20 mouse cellular contexts compared by ENCODE assay signal in genomic region chr7:105740089-105740795, GRCm38 (mm10). TPM values are rescaled to one million over a fixed set of nuclear protein-coding genes. Genes with fewer than 3 reads are reported as not detected.
DNase-seq lines count a peak whose midpoint lies in the region; ATAC-seq and TF ChIP-seq lines count a peak whose summit lies in the region.
"Had no signal": no experiment of that assay in that cellular context is flagged by ENCODE, and none has a peak within 500 bp of the region (broad histone marks: within the 10 kb centered on the region; RNA-seq: fewer than 3 reads in every experiment).

No protein-coding gene starts in this region.

- no peak for ATAC-seq in heart, postnatal 0 days (ENCODE audit: insufficient read depth, low read depth)
- ATAC-seq in megakaryocyte, adult 5-6 weeks (ENCODE audit: poor library complexity, severe bottlenecking), result no peak
- no peak for ATAC-seq in stomach, embryonic 16.5 days (ENCODE audit: insufficient read depth, low FRiP score)
- ATAC-seq: forebrain, postnatal 0 days had no signal

- H3K4me2 ChIP-seq in heart, postnatal 0 days (ENCODE audit: low read depth, low read length), result no peak overlapping the region
- H3K4me2 ChIP-seq in stomach, embryonic 16.5 days (ENCODE audit: low read depth, low read length), result no peak overlapping the region
- H3K4me2 ChIP-seq: embryonic facial prominence, embryonic 13.5 days; hindbrain, embryonic 12.5 days; lung, embryonic 15.5 days; midbrain, embryonic 12.5 days had no signal

- peak overlapping the region; percentile 23; the same call in 1 of the 2 replicates for H3K9ac ChIP-seq in heart, postnatal 0 days (replicated peaks; ENCODE audit: low read depth, low read length)
- peak overlapping the region; percentile 31; the same call in 1 of the 2 replicates for H3K9ac ChIP-seq in stomach, embryonic 16.5 days (ENCODE audit: low read length)
- H3K9ac ChIP-seq: embryonic facial prominence, embryonic 13.5 days; forebrain, postnatal 0 days; hindbrain, embryonic 12.5 days; limb, embryonic 15.5 days; lung, embryonic 15.5 days; midbrain, embryonic 12.5 days; neural tube, embryonic 13.5 days had no signal

- DNase-seq in gastrocnemius, postnatal 10 days, result peak; percentile 3
- no peak for DNase-seq in gastrocnemius, adult 18-20 months (ENCODE audit: low spot score)
- no peak for DNase-seq in heart, postnatal 0 days (ENCODE audit: low spot score)
- DNase-seq in heart, adult 9 months (ENCODE audit: low spot score in 2 of 2), result no peak
- no peak for DNase-seq in thymus, postnatal 10 days (ENCODE audit: low spot score in 2 of 2)
- DNase-seq: cerebellum, adult 9-10 months; forebrain, postnatal 0 days; kidney, adult 9 months; lung, postnatal 4 days; right cerebral cortex, adult 18-20 months; thymus, postnatal 36 days had no signal

- peak overlapping the region; percentile 91 for H3K27ac ChIP-seq in heart, postnatal 0 days (ENCODE audit: low read depth)
- peak overlapping the region; percentile 68 for H3K27ac ChIP-seq in stomach, embryonic 16.5 days (ENCODE audit: low read length)
- H3K27ac ChIP-seq: hindbrain, embryonic 12.5 days; midbrain, embryonic 12.5 days; neural tube, embryonic 13.5 days had no signal

- TF ChIP-seq CTCF in heart, postnatal 0 days (IDR thresholded peaks at IDR 0.05; ENCODE audit: low read depth), result no peak

- 89% methylated on average over 13 of the region's 13 CpGs for WGBS in heart, postnatal 0 days
- 87% methylated on average over 13 of the region's 13 CpGs for WGBS in stomach, embryonic 16.5 days

- H3K27me3 ChIP-seq in heart, postnatal 0 days (ENCODE audit: control insufficient read depth, insufficient read depth, low read length), result no peaks in the 10 kb centered on the region
- no peaks in the 10 kb centered on the region for H3K27me3 ChIP-seq in megakaryocyte, embryonic 14.5 days (replicated peaks)
- H3K27me3 ChIP-seq in stomach, embryonic 16.5 days (ENCODE audit: control insufficient read depth, insufficient read depth, low read length), result no peaks in the 10 kb centered on the region
- H3K27me3 ChIP-seq: embryonic facial prominence, embryonic 13.5 days; hindbrain, embryonic 12.5 days; limb, embryonic 15.5 days; lung, embryonic 15.5 days; midbrain, embryonic 12.5 days; neural tube, embryonic 13.5 days had no signal

- H3K4me1 ChIP-seq in heart, postnatal 0 days (ENCODE audit: control insufficient read depth, insufficient read depth), result peaks cover 20% of the 10 kb centered on the region
- peaks cover 64% of the 10 kb centered on the region for H3K4me1 ChIP-seq in megakaryocyte, embryonic 14.5 days
- H3K4me1 ChIP-seq in stomach, embryonic 16.5 days (ENCODE audit: control insufficient read depth, insufficient read depth, low read length), result peaks cover 31% of the 10 kb centered on the region

- no peak for TF ChIP-seq EP300 in heart, postnatal 0 days (IDR thresholded peaks at IDR 0.05; ENCODE audit: low read depth)

- peaks cover 38% of the 10 kb centered on the region for H3K36me3 ChIP-seq in heart, postnatal 0 days (replicated peaks; ENCODE audit: control insufficient read depth, insufficient read depth, low read length)
- peaks cover 55% of the 10 kb centered on the region for H3K36me3 ChIP-seq in megakaryocyte, embryonic 14.5 days (replicated peaks; ENCODE audit: low read length)
- peaks cover 14% of the 10 kb centered on the region for H3K36me3 ChIP-seq in stomach, embryonic 16.5 days (ENCODE audit: control insufficient read depth, insufficient read depth, low read length)

- H3K4me3 ChIP-seq in heart, postnatal 0 days (ENCODE audit: low read depth, low read length), result no peak overlapping the region
- peak overlapping the region; percentile 91 for H3K4me3 ChIP-seq in megakaryocyte, embryonic 14.5 days (replicated peaks)
- H3K4me3 ChIP-seq in stomach, embryonic 16.5 days (replicated peaks; ENCODE audit: low read length), result no peak overlapping the region
- H3K4me3 ChIP-seq: embryonic facial prominence, embryonic 13.5 days; hindbrain, embryonic 12.5 days; limb, embryonic 15.5 days; lung, embryonic 15.5 days; midbrain, embryonic 12.5 days; neural tube, embryonic 13.5 days had no signal

- no peaks in the 10 kb centered on the region for H3K9me3 ChIP-seq in heart, postnatal 0 days (replicated peaks; ENCODE audit: control insufficient read depth, low read length)
- H3K9me3 ChIP-seq in megakaryocyte, embryonic 14.5 days, result no peaks in the 10 kb centered on the region
- no peaks in the 10 kb centered on the region for H3K9me3 ChIP-seq in stomach, embryonic 16.5 days (replicated peaks; ENCODE audit: control insufficient read depth, low read length)
- H3K9me3 ChIP-seq: embryonic facial prominence, embryonic 13.5 days; hindbrain, embryonic 12.5 days; limb, embryonic 15.5 days; lung, embryonic 15.5 days; midbrain, embryonic 12.5 days; neural tube, embryonic 13.5 days had no signal

RNA-seq across cellular contexts. Expression of gene Rrp8, which starts 3.1 kb away (rescaled TPM):
- 10 to 100 TPM in 1 of 2 experiments, 1 to 10 TPM in 1; 9.9 to 13.4 TPM for total RNA-seq in gastrocnemius, postnatal 10 days (2021)
- 10 to 100 TPM in 1 of 2 experiments, 1 to 10 TPM in 1; 10.0 to 10.5 TPM for total RNA-seq in gastrocnemius, adult 18-20 months (2021)
- 17.9 and 21.8 TPM in 2 replicates for total RNA-seq in heart, postnatal 0 days (2014; rRNA removed; ENCODE audit: low replicate concordance)
- polyA plus RNA-seq in heart, postnatal 0 days (2015; fragmentation: Nextera tagmentation; extraction: Ambion mirVana), result 15.5 and 17.1 TPM in 2 replicates
- polyA plus RNA-seq in megakaryocyte, embryonic 14.5 days (2012; ENCODE audit: insufficient read depth, low replicate concordance), result 20.7 and 32.3 TPM in 2 replicates
- 12.3 and 15.8 TPM in 2 replicates for total RNA-seq in megakaryocyte, adult 5-6 weeks (2015)
- 17.4 and 21.0 TPM in 2 replicates for total RNA-seq in megakaryocyte, adult 5-6 weeks (2017)
- 33.4 and 35.7 TPM in 2 replicates for polyA plus RNA-seq in stomach, embryonic 16.5 days (2015; fragmentation: Nextera tagmentation; extraction: Ambion mirVana)

RNA-seq across cellular contexts. Expression of gene Ilk, which starts 3.9 kb away (rescaled TPM):
- total RNA-seq in gastrocnemius, postnatal 10 days (2021), result 100 to 1,000 TPM; 107 to 128 TPM
- total RNA-seq in gastrocnemius, adult 18-20 months (2021), result 10 to 100 TPM; 38.4 to 44.4 TPM
- 228 and 240 TPM in 2 replicates for total RNA-seq in heart, postnatal 0 days (2014; rRNA removed; ENCODE audit: low replicate concordance)
- 272 and 276 TPM in 2 replicates for polyA plus RNA-seq in heart, postnatal 0 days (2015; fragmentation: Nextera tagmentation; extraction: Ambion mirVana)
- 241 and 315 TPM in 2 replicates for polyA plus RNA-seq in megakaryocyte, embryonic 14.5 days (2012; ENCODE audit: insufficient read depth, low replicate concordance)
- total RNA-seq in megakaryocyte, adult 5-6 weeks (2015), result 259 and 268 TPM in 2 replicates
- 180 and 183 TPM in 2 replicates for total RNA-seq in megakaryocyte, adult 5-6 weeks (2017)
- polyA plus RNA-seq in stomach, embryonic 16.5 days (2015; fragmentation: Nextera tagmentation; extraction: Ambion mirVana), result 417 and 433 TPM in 2 replicates

RNA-seq across cellular contexts. Expression of gene Taf10, which starts 3.9 kb away (rescaled TPM):
- 10 to 100 TPM; 79.2 to 81.7 TPM for total RNA-seq in gastrocnemius, postnatal 10 days (2021)
- 10 to 100 TPM; 89.8 to 98.3 TPM for total RNA-seq in gastrocnemius, adult 18-20 months (2021)
- 108 and 159 TPM in 2 replicates for total RNA-seq in heart, postnatal 0 days (2014; rRNA removed; ENCODE audit: low replicate concordance)
- polyA plus RNA-seq in heart, postnatal 0 days (2015; fragmentation: Nextera tagmentation; extraction: Ambion mirVana), result 80.1 and 88.4 TPM in 2 replicates
- 411 and 429 TPM in 2 replicates for polyA plus RNA-seq in megakaryocyte, embryonic 14.5 days (2012; ENCODE audit: insufficient read depth, low replicate concordance)
- 259 and 284 TPM in 2 replicates for total RNA-seq in megakaryocyte, adult 5-6 weeks (2015)
- 129 and 148 TPM in 2 replicates for total RNA-seq in megakaryocyte, adult 5-6 weeks (2017)
- polyA plus RNA-seq in stomach, embryonic 16.5 days (2015; fragmentation: Nextera tagmentation; extraction: Ambion mirVana), result 72.5 and 73.2 TPM in 2 replicates

RNA-seq across cellular contexts. Expression of gene Tpp1, which starts 11.8 kb away (rescaled TPM):
- 10 to 100 TPM; 29.5 to 30.0 TPM for total RNA-seq in gastrocnemius, postnatal 10 days (2021)
- 10 to 100 TPM; 41.7 to 52.2 TPM for total RNA-seq in gastrocnemius, adult 18-20 months (2021)
- total RNA-seq in heart, postnatal 0 days (2014; rRNA removed; ENCODE audit: low replicate concordance), result 89.7 and 99.9 TPM in 2 replicates
- polyA plus RNA-seq in heart, postnatal 0 days (2015; fragmentation: Nextera tagmentation; extraction: Ambion mirVana), result 54.8 and 61.2 TPM in 2 replicates
- polyA plus RNA-seq in megakaryocyte, embryonic 14.5 days (2012; ENCODE audit: insufficient read depth, low replicate concordance), result 37.7 and 43.0 TPM in 2 replicates
- total RNA-seq in megakaryocyte, adult 5-6 weeks (2015), result 69.7 and 71.5 TPM in 2 replicates
- 21.7 and 29.0 TPM in 2 replicates for total RNA-seq in megakaryocyte, adult 5-6 weeks (2017)
- polyA plus RNA-seq in stomach, embryonic 16.5 days (2015; fragmentation: Nextera tagmentation; extraction: Ambion mirVana), result 77.3 and 82.8 TPM in 2 replicates

RNA-seq across cellular contexts. Expression of gene Dchs1, which starts 47.2 kb away (rescaled TPM):
- total RNA-seq in gastrocnemius, postnatal 10 days (2021), result 10 to 100 TPM; 17.9 to 27.1 TPM
- total RNA-seq in gastrocnemius, adult 18-20 months (2021), result 1 to 10 TPM; 2.1 to 3.7 TPM
- total RNA-seq in heart, postnatal 0 days (2014; rRNA removed; ENCODE audit: low replicate concordance), result 19.3 and 27.2 TPM in 2 replicates
- polyA plus RNA-seq in heart, postnatal 0 days (2015; fragmentation: Nextera tagmentation; extraction: Ambion mirVana), result 1.9 and 2.1 TPM in 2 replicates
- 0.27 and 0.74 TPM in 2 replicates for polyA plus RNA-seq in megakaryocyte, embryonic 14.5 days (2012; ENCODE audit: insufficient read depth, low replicate concordance)
- total RNA-seq in megakaryocyte, adult 5-6 weeks (2015), result 0.07 TPM in 2 replicates
- total RNA-seq in megakaryocyte, adult 5-6 weeks (2017), result 0.04 TPM in 1 of 2 replicates, not detected in the other
- 7.4 and 7.7 TPM in 2 replicates for polyA plus RNA-seq in stomach, embryonic 16.5 days (2015; fragmentation: Nextera tagmentation; extraction: Ambion mirVana)
